Mouse (Mus musculus) adrenal gland, postnatal 4 days (tissue): ENCODE data around the gene Gfm1. TPM values are rescaled to one million over a fixed set of nuclear protein-coding genes. Genes with fewer than 3 reads are reported as not detected.
A peak's percentile ranks its signal among the peaks of the same experiment; 100 is the strongest.

Experiments used
- DNase-seq, 2 experiments: peaks; one replicate each; pipeline ENCODE4 v3.0.0; 2021 to 2022; ENCODE audit warnings: low spot score in 2 of 2, mixed read lengths in 2 of 2
- total RNA-seq, 2 experiments: library from RNA; stranded (reverse); gene quantifications; 2 replicates each; pipeline ENCODE4 v1.2.3; 2021

Gene Gfm1
- total RNA-seq, 2 experiments from 2014 or later: 79.5 to 82.8 TPM

- no peak for DNase-seq
Measured at GRCm38 (mm10) chr3:67493132-67493531, 63.2 kb downstream of the Gfm1 start.

- DNase-seq: no peak
Measured at GRCm38 (mm10) chr3:67496310-67496709, 66.4 kb downstream of the Gfm1 start.

DNA sequence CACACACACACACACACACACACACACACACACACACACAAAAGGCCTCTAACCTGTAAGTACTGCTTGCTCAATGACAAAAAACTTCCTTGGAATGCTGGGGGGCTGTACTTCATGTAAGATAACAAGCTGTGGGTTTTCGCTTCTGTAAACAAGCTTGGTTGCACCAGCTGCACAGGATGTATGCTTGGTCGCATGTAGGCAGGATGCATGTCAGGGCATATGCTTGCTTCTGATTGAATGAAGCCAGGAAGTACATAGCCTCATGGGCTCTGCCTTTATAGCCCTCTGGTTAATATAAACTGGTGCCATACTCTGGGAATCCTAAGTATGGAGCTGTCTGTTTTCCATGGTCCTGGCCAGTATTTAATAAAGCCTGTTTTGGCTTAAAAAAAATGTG, 68.1 kb downstream of the Gfm1 start:
- DNase-seq: no peak

GRCm38 (mm10) chr3:67498773-67499405, 69.0 kb downstream of the Gfm1 start:
- no peak for DNase-seq

GRCm38 (mm10) chr3:67499406-67499791, 69.5 kb downstream of the Gfm1 start:
- no peak for DNase-seq

GRCm38 (mm10) chr3:67503878-67504277, 74.0 kb downstream of the Gfm1 start:
- no peak for DNase-seq

DNA sequence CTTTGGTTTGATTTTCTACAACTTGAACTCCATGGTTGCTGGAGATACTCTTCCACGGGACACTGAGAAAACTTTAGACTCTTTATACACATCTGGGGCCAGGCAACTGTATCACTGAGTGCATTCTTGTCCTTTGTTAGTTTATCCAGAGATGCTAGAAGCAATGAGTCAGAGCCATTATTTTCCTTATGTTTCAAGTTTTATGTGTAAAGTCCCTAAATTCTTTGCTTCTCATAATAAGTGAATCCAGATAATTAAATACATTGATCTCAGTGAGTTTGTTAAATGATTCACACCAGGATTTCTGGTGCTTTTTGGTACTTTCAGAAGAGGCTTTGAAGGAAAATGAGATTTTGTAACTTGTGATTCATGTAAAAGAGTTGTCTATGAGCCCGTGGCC, 75.4 kb downstream of the Gfm1 start:
- DNase-seq: no peak

GRCm38 (mm10) chr3:67508216-67508892, 78.5 kb downstream of the Gfm1 start:
- DNase-seq: no peak

- peak in 1 of 2 experiments; percentile 44 for DNase-seq
Measured at GRCm38 (mm10) chr3:67512807-67513206, 82.9 kb downstream of the Gfm1 start.

GRCm38 (mm10) chr3:67514801-67515273, 84.9 kb downstream of the Gfm1 start:
- DNase-seq: no peak

DNA sequence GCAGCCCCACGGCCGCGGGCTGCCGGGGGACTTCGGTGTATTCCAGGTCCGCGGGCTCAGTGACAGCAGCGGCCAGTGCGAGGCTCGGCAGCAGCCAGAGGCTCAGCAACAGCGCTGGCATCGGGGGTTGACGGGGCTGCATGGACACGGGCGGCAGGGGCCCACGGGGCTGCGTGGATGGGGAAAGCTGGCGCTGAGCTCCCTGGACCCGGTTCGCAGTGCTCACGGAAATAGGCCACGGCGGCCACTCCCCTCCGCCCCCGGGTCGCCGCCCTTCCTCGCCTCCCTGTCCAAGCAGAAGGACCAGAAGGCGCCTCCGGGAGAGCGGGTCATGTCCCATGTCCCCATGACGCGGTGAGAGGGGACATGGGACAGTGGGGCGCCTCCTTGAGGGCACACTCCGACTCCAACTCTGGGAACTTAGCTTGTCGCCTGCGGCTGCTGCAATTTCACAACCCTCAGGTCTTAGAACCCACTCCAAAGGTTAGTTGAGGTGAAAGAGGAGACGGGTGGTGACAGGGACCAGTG, 85.4 kb downstream of the Gfm1 start, which contains the start of gene Rarres1:
Gene Rarres1 (minus strand): TSS at position 250 of the 528 bp plus-strand sequence.
- no peak for DNase-seq

DNA sequence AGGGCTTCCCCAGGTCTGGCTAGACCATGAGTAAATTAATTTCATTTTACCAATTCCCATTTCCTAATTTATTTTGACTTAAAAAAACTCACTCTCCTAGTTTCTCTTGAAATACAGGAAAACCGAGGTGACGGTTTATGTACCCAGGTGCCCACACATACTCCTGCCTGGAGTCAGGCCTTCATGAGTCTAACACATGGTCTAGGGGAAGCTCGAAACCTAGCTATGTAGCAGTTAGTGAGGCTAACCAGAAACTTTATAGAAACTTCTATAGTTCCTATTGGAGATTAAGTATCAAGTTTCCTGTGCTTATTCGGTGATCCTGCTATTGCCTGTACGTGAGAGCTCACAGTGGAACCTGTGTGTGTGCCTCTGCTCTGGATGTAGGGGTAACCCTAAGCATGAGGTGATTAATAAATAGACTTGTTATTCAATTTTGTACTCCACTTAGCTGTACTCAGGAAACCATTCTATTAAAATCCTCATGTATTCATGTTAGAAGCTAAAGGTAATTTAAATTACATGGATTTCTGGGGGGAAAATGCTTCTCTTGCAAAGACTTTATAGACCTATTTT, 90.8 kb downstream of the Gfm1 start:
- DNase-seq: no peak

DNA sequence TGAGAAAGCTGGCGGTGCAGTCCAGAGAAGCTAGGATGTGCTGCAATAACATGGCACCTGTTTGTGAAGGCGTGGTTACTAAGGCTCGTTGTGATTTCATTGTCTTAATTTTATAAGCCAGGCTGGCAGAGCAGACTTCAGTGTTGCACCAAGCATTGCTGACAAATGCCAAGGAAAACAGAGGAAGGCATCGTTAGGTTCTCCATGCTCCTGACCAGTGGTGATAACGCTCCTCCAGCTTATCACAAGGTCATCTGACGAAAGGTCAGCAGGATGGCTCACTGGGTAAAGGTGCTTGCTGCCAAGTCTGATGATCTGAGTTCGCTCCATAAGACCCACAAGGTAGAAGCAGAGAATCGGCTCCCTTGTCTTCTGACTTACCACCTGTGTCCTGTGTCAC, 92.8 kb downstream of the Gfm1 start:
- DNase-seq: no peak

- DNase-seq: no peak
Measured at GRCm38 (mm10) chr3:67524768-67525167, 94.9 kb downstream of the Gfm1 start.

Other genes starting within 250 kb of the Gfm1 start
- gene Mlf1, start 56.0 kb upstream of the Gfm1 start, total RNA-seq: 10 to 100 TPM; 12.6 to 16.4 TPM
- gene Gm17402, start 54.9 kb upstream of the Gfm1 start, total RNA-seq: not detected
- 10 to 100 TPM; 29.1 to 39.4 TPM for gene Lxn, start 33.8 kb downstream of the Gfm1 start, total RNA-seq
- 1 to 10 TPM in 1 of 2 experiments, under 1 TPM in 1; 0.81 to 1.3 TPM for gene Rarres1, start 85.4 kb downstream of the Gfm1 start, total RNA-seq
- gene Mfsd1, start 152.6 kb downstream of the Gfm1 start, total RNA-seq: 10 to 100 TPM; 71.4 to 80.2 TPM